Mouse (Mus musculus): ENCODE measurements at regions not wholly inside any gene's neighbourhood (a gene's known extent, or its start where the extent isn't known, plus 50 kb on each side); places are given as distances from the start of the nearest gene placed in this dataset.
A peak's percentile ranks its signal among the peaks of the same experiment; 100 is the strongest.

GRCm38 (mm10) chr5:93328059-93328458 lies 61.0 kb downstream of the Ccng2 start:
- peak; percentile 41 to 49 for DNase-seq (ENCODE audit: low spot score in 2 of 2)

- DNase-seq (ENCODE audit: low spot score in 2 of 2): no peak
Observed at GRCm38 (mm10) chr5:93330851-93331250, 63.8 kb downstream of the Ccng2 start.

GRCm38 (mm10) chr5:93353101-93353500 lies 86.0 kb downstream of the Ccng2 start:
- no peak for DNase-seq (ENCODE audit: low spot score in 2 of 2)

Data from spleen, postnatal 36 days (tissue).